Mouse (Mus musculus) midbrain, embryonic 13.5 days (tissue): ENCODE data around the gene Med25. TPM values are rescaled to one million over a fixed set of nuclear protein-coding genes. Genes with fewer than 3 reads are reported as not detected.
A peak's percentile ranks its signal among the peaks of the same experiment; 100 is the strongest.

Experiments used
- ATAC-seq: fragments of 200-750 bp; cut with Nextera tagmentation; 2 replicates; pipeline ENCODE4 v1.8.0; 2017; ENCODE audit warnings: mild to moderate bottlenecking, moderate TSS enrichment, moderate library complexity
- H3K27ac ChIP-seq: fragments of 300-500 bp; sonication (generic); 2 replicates; pipeline ENCODE4 v1.5.1; 2015; ENCODE audit warnings: inconsistent platforms, mild to moderate bottlenecking, moderate library complexity
- H3K27me3 ChIP-seq: fragments of 300-500 bp; sonication (generic); 2 replicates; pipeline ENCODE4 v1.6.1; 2015; ENCODE audit warnings: mild to moderate bottlenecking, inconsistent platforms
- H3K36me3 ChIP-seq: fragments of 300-500 bp; sonication (generic); 2 replicates; pipeline ENCODE4 v1.6.1; 2015; ENCODE audit warnings: mild to moderate bottlenecking, inconsistent platforms
- H3K4me1 ChIP-seq: fragments of 300-500 bp; sonication (generic); replicated peaks from 2 replicates; pipeline ENCODE4 v1.6.1; 2015; ENCODE audit warnings: inconsistent platforms
- H3K4me2 ChIP-seq: fragments of 300-500 bp; sonication (generic); replicated peaks from 2 replicates; pipeline ENCODE4 v1.6.1; 2015; ENCODE audit warnings: moderate library complexity, mild to moderate bottlenecking, inconsistent platforms
- H3K4me3 ChIP-seq: fragments of 300-500 bp; sonication (generic); replicated peaks from 2 replicates; pipeline ENCODE4 v1.5.1; 2015; ENCODE audit warnings: mild to moderate bottlenecking, inconsistent platforms
- H3K9ac ChIP-seq: fragments of 300-500 bp; sonication (generic); replicated peaks from 2 replicates; pipeline ENCODE4 v1.6.1; 2015; ENCODE audit warnings: mild to moderate bottlenecking, inconsistent platforms
- H3K9me3 ChIP-seq: fragments of 300-500 bp; sonication (generic); 2 replicates; pipeline ENCODE4 v1.6.1; 2016; ENCODE audit warnings: mild to moderate bottlenecking, inconsistent platforms
- WGBS: fragments of 180-500 bp; shearing (Covaris S2); methylation state at CpG from one replicate; pipeline ENCODE4 v1.1.7; 2015; 5-methylcytosine and 5-hydroxymethylcytosine counted together
- microRNA counts: library from miRNA; unstranded; fragments of <30 nt; microRNA quantifications from one replicate; lab custom pipeline; 2016
- microRNA-seq: library from miRNA; unstranded; fragments of <30 nt; microRNA quantifications from one replicate; pipeline ENCODE4, GENCODE M21; 2016
- polyA plus RNA-seq: library from polyadenylated mRNA; unstranded; fragments of >200 nt; fragmentation: Nextera tagmentation; extraction: Ambion mirVana; gene quantifications from 2 replicates; pipeline ENCODE4 v1.2.1, GENCODE M21; 2015

The Med25 gene
- polyA plus RNA-seq, 1 experiment from 2014 or later, result 162 TPM

GRCm38 (mm10) chr7:44839491-44840191, 52.9 kb downstream of the Med25 start:
- Histone ChIP-seq H3K36me3 (peaks cover 44% of the 10 kb centered on the region), H3K4me2 (peak overlapping the region; percentile 60), H3K27me3 (peaks cover 40% of the 10 kb centered on the region), H3K4me3 (peak overlapping the region; percentile 32), H3K9ac (peak overlapping the region; percentile 62), H3K9me3 (no peaks in the 10 kb centered on the region), H3K27ac (no peak overlapping the region), H3K4me1 (peaks cover 18% of the 10 kb centered on the region)
- ATAC-seq, result peak; percentile 69
- WGBS, result under 1% methylated on average over 58 of the region's 58 CpGs

- peaks cover 18% of the 10 kb centered on the region for H3K4me1 ChIP-seq
- no peak overlapping the region for H3K27ac ChIP-seq
- peak overlapping the region; percentile 62 for H3K9ac ChIP-seq
- H3K27me3 ChIP-seq, result peaks cover 40% of the 10 kb centered on the region
- 29% methylated on average over 11 of the region's 11 CpGs for WGBS
- H3K36me3 ChIP-seq, result peaks cover 39% of the 10 kb centered on the region
- H3K4me3 ChIP-seq, result peak overlapping the region; percentile 32
- peak overlapping the region; percentile 60 for H3K4me2 ChIP-seq
- no peaks in the 10 kb centered on the region for H3K9me3 ChIP-seq
- ATAC-seq, result 0 out of 2 replicates have a peak, but pooled peaks have one; percentile 0
Measured at GRCm38 (mm10) chr7:44839171-44839490, 53.4 kb downstream of the Med25 start.

- Histone ChIP-seq H3K36me3 (peaks cover 28% of the 10 kb centered on the region), H3K4me2 (no peak overlapping the region), H3K27me3 (peaks cover 40% of the 10 kb centered on the region), H3K9ac (no peak overlapping the region), H3K9me3 (no peaks in the 10 kb centered on the region), H3K27ac (no peak overlapping the region), H3K4me3 (no peak overlapping the region), H3K4me1 (peaks cover 18% of the 10 kb centered on the region)
- WGBS, result 81% methylated on average over 6 of the region's 6 CpGs
- ATAC-seq, result no peak
Measured at GRCm38 (mm10) chr7:44838073-44838472, 54.4 kb downstream of the Med25 start.

- peaks cover 18% of the 10 kb centered on the region for H3K4me1 ChIP-seq
- no peak overlapping the region for H3K4me3 ChIP-seq
- no peak overlapping the region for H3K4me2 ChIP-seq
- peaks cover 35% of the 10 kb centered on the region for H3K27me3 ChIP-seq
- no peak overlapping the region for H3K27ac ChIP-seq
- peaks cover 21% of the 10 kb centered on the region for H3K36me3 ChIP-seq
- no peaks in the 10 kb centered on the region for H3K9me3 ChIP-seq
- no peak overlapping the region for H3K9ac ChIP-seq
- no peak for ATAC-seq
- 88% methylated on average over 9 of the region's 9 CpGs for WGBS
Measured at GRCm38 (mm10) chr7:44836423-44837053, 56.0 kb downstream of the Med25 start.

GRCm38 (mm10) chr7:44836016-44836404, 56.5 kb downstream of the Med25 start:
- Histone ChIP-seq H3K4me2 (no peak overlapping the region), H3K27ac (no peak overlapping the region), H3K36me3 (peaks cover 21% of the 10 kb centered on the region), H3K9me3 (no peaks in the 10 kb centered on the region), H3K4me1 (peaks cover 18% of the 10 kb centered on the region), H3K9ac (no peak overlapping the region), H3K27me3 (peaks cover 30% of the 10 kb centered on the region), H3K4me3 (no peak overlapping the region)
- no peak for ATAC-seq
- WGBS, result 58% methylated on average over 3 of the region's 3 CpGs

GRCm38 (mm10) chr7:44835373-44836015, 57.0 kb downstream of the Med25 start:
- H3K27ac ChIP-seq, result no peak overlapping the region
- H3K9me3 ChIP-seq, result no peaks in the 10 kb centered on the region
- H3K9ac ChIP-seq, result no peak overlapping the region
- ATAC-seq, result no peak
- H3K4me3 ChIP-seq, result no peak overlapping the region
- H3K4me2 ChIP-seq, result no peak overlapping the region
- whole genome bisulfite sequencing, result 100% methylated on average over 1 of the region's 1 CpGs
- H3K36me3 ChIP-seq, result peaks cover 21% of the 10 kb centered on the region
- H3K4me1 ChIP-seq, result peaks cover 18% of the 10 kb centered on the region
- H3K27me3 ChIP-seq, result peaks cover 25% of the 10 kb centered on the region

- no peaks in the 10 kb centered on the region for H3K4me1 ChIP-seq
- peaks cover 43% of the 10 kb centered on the region for H3K36me3 ChIP-seq
- no peak overlapping the region for H3K4me3 ChIP-seq
- no peak for ATAC-seq
- no peak overlapping the region for H3K9ac ChIP-seq
- no peak overlapping the region for H3K4me2 ChIP-seq
- no peak overlapping the region for H3K27ac ChIP-seq
- no peaks in the 10 kb centered on the region for H3K27me3 ChIP-seq
- no peaks in the 10 kb centered on the region for H3K9me3 ChIP-seq
- WGBS, result 81% methylated on average over 4 of the region's 4 CpGs
Measured at GRCm38 (mm10) chr7:44832763-44833162, 59.7 kb downstream of the Med25 start.

- Histone ChIP-seq H3K27me3 (no peaks in the 10 kb centered on the region), H3K4me3 (no peak overlapping the region), H3K4me1 (peaks cover 10% of the 10 kb centered on the region), H3K27ac (no peak overlapping the region), H3K4me2 (no peak overlapping the region), H3K36me3 (peaks cover 48% of the 10 kb centered on the region), H3K9ac (no peak overlapping the region), H3K9me3 (no peaks in the 10 kb centered on the region)
- 92% methylated on average over 5 of the region's 5 CpGs for WGBS
- no peak for ATAC-seq
Measured at GRCm38 (mm10) chr7:44828706-44829105, 63.8 kb downstream of the Med25 start.

- peaks cover 42% of the 10 kb centered on the region for H3K36me3 ChIP-seq
- H3K9ac ChIP-seq, result no peak overlapping the region
- peaks cover 25% of the 10 kb centered on the region for H3K4me1 ChIP-seq
- H3K27me3 ChIP-seq, result no peaks in the 10 kb centered on the region
- H3K4me2 ChIP-seq, result no peak overlapping the region
- H3K9me3 ChIP-seq, result no peaks in the 10 kb centered on the region
- 94% methylated on average over 3 of the region's 3 CpGs for WGBS
- ATAC-seq, result no peak
- H3K27ac ChIP-seq, result no peak overlapping the region
- no peak overlapping the region for H3K4me3 ChIP-seq
Measured at GRCm38 (mm10) chr7:44826771-44827170, 65.7 kb downstream of the Med25 start.

MicroRNA genes within 50 kb of the gene (microRNA counts, 519-probe panel; counts per million panel counts)
- microRNA mmu-miR-707 (lab: Ali Mortazavi, UCI), result 110 counts per million, percentile 56 among the panel's probes with 10 or more counts

Small RNAs within 50 kb of the gene (microRNA-seq; reads per million reads assigned to microRNA genes)
- not detected for gene Mir707

Other genes starting within 250 kb of the Med25 start
- 0.84 and 1.2 TPM in 2 replicates for gene Myh14, start 221.9 kb downstream of the Med25 start, polyA plus RNA-seq
- gene Izumo2, start 184.0 kb downstream of the Med25 start, polyA plus RNA-seq, result not detected in 2 replicates
- gene Vrk3, start 144.3 kb downstream of the Med25 start, polyA plus RNA-seq, result 33.9 and 35.2 TPM in 2 replicates
- 1.2 and 1.4 TPM in 2 replicates for gene Zfp473, start 141.7 kb downstream of the Med25 start, polyA plus RNA-seq
- gene Nup62, start 76.6 kb downstream of the Med25 start, polyA plus RNA-seq, result 55.7 and 61.3 TPM in 2 replicates
- gene Il4i1, start 76.3 kb downstream of the Med25 start, polyA plus RNA-seq, result 2.0 and 2.1 TPM in 2 replicates
- 3.8 and 5.4 TPM in 2 replicates for gene Atf5, start 76.1 kb downstream of the Med25 start, polyA plus RNA-seq
- 78.9 and 88.2 TPM in 2 replicates for gene Akt1s1, start 43.7 kb downstream of the Med25 start, polyA plus RNA-seq
- 109 and 110 TPM in 2 replicates for gene Tbc1d17, start 43.6 kb downstream of the Med25 start, polyA plus RNA-seq
- 32.3 and 38.5 TPM in 2 replicates for gene Pnkp, start 35.6 kb downstream of the Med25 start, polyA plus RNA-seq
- 524 and 584 TPM in 2 replicates for gene Ptov1, start 22.9 kb downstream of the Med25 start, polyA plus RNA-seq
- gene Fuz, start 3.4 kb upstream of the Med25 start, polyA plus RNA-seq, result 24.2 and 26.9 TPM in 2 replicates
- 98.1 and 98.6 TPM in 2 replicates for gene Ap2a1, start 36.8 kb upstream of the Med25 start, polyA plus RNA-seq
- gene Tsks, start 50.5 kb upstream of the Med25 start, polyA plus RNA-seq, result 0.17 TPM in 1 of 2 replicates, not detected in the other
- gene Cpt1c, start 82.1 kb upstream of the Med25 start, polyA plus RNA-seq, result 47.0 and 56.0 TPM in 2 replicates
- 784 and 789 TPM in 2 replicates for gene Prmt1, start 93.9 kb upstream of the Med25 start, polyA plus RNA-seq
- 63.0 and 70.7 TPM in 2 replicates for gene Irf3, start 104.9 kb upstream of the Med25 start, polyA plus RNA-seq
- gene Bcl2l12, start 106.0 kb upstream of the Med25 start, polyA plus RNA-seq, result 21.3 and 21.6 TPM in 2 replicates
- 38.1 and 47.7 TPM in 2 replicates for gene Scaf1, start 123.7 kb upstream of the Med25 start, polyA plus RNA-seq
- gene Rras, start 125.2 kb upstream of the Med25 start, polyA plus RNA-seq, result 8.4 and 9.6 TPM in 2 replicates
- 14.0 and 17.0 TPM in 2 replicates for gene Prr12, start 160.2 kb upstream of the Med25 start, polyA plus RNA-seq
- 56.5 and 61.8 TPM in 2 replicates for gene Nosip, start 169.7 kb upstream of the Med25 start, polyA plus RNA-seq
- gene Prrg2, start 170.0 kb upstream of the Med25 start, polyA plus RNA-seq, result 13.2 and 14.5 TPM in 2 replicates
- gene Rcn3, start 199.5 kb upstream of the Med25 start, polyA plus RNA-seq, result 57.7 and 69.8 TPM in 2 replicates
- 17.6 and 18.4 TPM in 2 replicates for gene Fcgrt, start 211.1 kb upstream of the Med25 start, polyA plus RNA-seq
- 1,074 TPM in 2 replicates for gene Rps11, start 231.7 kb upstream of the Med25 start, polyA plus RNA-seq
- 838 and 877 TPM in 2 replicates for gene Rpl13a, start 236.0 kb upstream of the Med25 start, polyA plus RNA-seq
- 0.24 TPM in 1 of 2 replicates, not detected in the other for gene Gm45713, start 243.5 kb upstream of the Med25 start, polyA plus RNA-seq
- 0.82 and 1.3 TPM in 2 replicates for gene Flt3l, start 243.7 kb upstream of the Med25 start, polyA plus RNA-seq